Mouse (Mus musculus): Measurements from ENCODE around the gene Prkrip1.

Prkrip1 gene

DNA sequence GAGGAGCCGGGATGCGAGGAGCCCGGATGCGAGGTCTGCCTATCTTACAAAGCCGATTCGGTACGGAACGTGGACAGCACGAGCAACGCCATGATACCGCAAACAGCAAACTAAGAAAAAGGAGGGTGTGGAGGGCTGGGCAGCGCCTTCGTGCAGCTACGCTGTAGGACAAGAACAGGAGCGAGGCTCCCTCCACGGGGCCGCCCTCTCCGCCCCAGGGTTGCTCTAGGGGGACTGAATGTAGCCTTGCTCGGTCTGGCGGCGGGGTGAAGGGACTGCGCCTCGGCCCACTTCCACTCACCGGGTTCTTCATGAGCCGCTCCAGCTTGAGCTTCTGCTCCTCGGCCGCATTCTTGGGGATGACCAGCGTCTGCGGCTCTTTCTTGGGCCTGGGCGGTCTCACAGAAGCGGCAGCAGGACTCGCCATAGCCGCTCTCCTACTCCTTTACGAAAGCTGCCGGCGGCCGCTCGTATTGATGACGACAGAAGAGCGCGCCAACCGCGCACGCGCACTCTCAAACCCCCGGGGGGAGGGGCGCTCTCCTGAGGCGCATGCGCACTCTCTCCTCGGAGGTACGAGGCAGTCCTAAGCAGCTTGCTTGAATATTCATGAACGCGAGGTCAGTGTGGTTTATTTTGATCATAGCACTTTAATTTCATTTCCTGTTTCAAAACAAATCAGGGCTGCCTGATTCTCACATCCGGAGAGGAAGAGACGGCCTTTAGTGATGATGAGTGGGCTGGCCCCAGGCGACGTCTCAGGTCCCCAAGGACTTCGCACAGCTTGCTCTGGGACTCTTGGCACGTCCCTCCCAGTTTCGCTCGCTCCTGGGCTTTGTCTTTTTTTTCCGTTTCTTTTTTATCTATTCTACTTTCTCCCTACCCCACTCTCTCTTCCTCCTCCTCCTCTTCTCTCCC is at the start of gene Prkrip1:
Gene Prkrip1 (minus strand): TSS at position 490 of the 918 bp plus-strand sequence.
- peak; percentile 97 for DNase-seq (ENCODE audit: low read depth)

DNA sequence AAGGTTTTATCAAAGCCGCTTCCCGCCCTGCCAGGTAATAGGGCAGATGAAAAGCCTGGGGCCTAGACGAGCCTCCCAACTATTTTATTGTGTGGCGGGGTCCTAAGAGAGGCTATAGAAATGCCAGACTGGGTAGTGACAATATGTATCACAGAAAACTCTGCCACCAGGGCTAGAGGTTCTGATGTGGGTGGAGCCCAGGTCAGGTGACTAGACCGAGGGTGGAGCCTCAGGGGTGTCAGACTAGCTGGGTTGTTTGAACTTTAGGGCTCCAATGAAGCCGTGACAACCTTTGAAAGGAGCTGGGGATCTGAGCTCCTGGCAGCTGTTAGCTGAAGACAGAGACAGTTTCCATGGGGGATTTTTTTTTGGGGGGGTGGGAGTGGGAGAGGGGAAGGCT is 49.7 kb upstream of the Prkrip1 start:
- DNase-seq (ENCODE audit: low read depth) = no peak

DNA sequence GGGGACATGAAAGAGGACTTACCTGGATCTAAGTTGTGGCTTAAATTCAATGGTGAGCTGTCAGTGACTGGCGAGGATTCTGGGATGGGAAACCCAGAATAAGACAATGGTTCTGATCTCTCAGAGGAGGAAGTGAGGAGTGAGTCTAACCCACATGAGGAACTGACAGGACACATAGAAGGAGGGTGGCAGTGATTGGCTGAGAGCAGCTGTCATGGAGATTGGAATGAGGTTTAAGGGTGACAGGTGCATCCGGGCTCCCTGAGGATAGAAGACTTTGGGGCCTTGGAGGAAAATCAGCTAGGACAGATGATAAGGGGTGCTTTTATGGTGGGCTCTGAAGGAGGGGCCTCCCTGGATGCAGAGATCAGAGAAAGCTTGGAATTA is 47.7 kb upstream of the Prkrip1 start, which contains the start of gene Sh2b2:
Gene Sh2b2 (minus strand): TSS at position 105 of the 387 bp plus-strand sequence.
- no peak for DNase-seq (ENCODE audit: low read depth)

DNA sequence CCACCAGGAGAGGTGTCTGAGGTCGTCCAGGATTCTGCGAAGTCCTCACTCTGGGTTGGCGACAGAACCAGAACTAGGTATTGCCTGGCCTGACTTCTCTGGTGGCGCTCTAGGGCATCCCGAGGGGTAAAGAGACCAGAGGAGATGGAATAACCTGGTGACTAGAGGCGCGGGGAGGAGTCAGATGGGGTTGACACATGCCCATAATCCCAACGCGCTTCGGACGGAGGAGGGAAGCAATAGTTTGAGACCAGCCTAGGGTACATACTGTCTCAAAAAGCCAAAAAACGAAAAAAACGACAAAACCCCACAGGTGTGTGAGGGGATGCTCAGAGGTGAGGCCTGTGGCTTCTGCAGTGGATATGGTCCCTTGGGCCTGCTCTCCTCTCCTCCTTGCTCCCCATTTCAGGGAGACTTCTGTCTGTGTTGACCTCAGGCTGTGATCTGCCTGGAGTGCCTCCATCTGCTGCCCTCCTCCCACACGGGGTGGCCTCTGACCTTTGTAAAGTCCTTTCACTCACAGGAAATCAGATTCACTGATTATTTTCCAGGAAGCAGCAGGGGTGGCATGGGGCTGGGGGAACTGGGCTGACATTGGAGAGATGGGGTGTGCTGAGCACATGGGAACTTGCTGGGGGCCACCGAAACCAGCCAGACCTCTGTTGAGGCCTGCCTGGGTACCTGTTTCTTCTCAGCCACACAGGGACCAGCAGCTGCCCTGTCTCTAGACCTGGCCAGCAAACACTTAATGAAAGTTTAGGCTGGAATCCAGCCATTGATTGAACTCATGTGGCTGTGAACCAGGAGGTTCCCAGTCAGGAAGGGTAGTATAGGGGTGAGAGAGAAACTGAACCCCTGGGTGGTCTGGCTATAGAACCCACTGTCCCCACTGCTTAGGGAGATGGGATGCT is 47.0 kb upstream of the Prkrip1 start:
- no peak for DNase-seq (ENCODE audit: low read depth)

DNA sequence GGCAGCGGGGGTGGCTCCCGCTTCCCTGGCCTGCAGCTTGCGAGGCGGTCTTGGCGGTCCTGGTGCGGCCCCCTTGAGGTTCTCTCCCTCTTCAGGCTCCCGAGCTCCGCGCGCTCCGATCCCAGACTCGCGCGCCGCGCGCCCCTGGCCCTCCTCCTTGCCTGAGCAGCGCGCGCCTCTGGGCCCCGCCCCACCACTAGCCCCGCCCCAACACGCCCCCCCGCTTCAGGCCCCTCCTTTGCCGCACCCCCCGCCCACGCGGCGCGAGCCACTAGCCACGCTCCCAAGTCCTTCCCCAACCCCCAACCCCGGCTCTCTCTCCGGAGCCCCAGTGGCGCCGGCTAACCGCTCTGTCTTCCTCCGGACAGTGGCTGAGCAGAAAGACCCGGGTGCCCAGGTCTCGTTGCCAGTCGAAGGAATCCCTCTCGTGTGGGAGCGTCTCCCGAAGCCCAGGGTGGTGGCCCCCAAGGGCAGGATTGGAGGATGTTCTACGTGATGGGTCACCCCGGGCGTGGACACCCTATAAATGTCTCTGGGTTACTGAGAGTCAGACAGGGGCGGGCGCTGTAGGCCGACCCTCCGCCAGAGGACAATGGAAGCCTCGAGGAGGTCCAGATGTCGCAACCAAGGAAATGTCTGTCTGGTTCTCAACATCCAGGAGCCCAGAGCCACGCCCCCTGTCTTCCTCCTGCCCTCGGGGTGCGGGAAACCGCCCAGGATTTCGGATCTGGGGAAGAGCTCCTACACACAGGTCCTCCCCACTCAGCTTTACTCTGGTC is 46.2 kb upstream of the Prkrip1 start:
- DNase-seq (ENCODE audit: low read depth) = no peak

DNA sequence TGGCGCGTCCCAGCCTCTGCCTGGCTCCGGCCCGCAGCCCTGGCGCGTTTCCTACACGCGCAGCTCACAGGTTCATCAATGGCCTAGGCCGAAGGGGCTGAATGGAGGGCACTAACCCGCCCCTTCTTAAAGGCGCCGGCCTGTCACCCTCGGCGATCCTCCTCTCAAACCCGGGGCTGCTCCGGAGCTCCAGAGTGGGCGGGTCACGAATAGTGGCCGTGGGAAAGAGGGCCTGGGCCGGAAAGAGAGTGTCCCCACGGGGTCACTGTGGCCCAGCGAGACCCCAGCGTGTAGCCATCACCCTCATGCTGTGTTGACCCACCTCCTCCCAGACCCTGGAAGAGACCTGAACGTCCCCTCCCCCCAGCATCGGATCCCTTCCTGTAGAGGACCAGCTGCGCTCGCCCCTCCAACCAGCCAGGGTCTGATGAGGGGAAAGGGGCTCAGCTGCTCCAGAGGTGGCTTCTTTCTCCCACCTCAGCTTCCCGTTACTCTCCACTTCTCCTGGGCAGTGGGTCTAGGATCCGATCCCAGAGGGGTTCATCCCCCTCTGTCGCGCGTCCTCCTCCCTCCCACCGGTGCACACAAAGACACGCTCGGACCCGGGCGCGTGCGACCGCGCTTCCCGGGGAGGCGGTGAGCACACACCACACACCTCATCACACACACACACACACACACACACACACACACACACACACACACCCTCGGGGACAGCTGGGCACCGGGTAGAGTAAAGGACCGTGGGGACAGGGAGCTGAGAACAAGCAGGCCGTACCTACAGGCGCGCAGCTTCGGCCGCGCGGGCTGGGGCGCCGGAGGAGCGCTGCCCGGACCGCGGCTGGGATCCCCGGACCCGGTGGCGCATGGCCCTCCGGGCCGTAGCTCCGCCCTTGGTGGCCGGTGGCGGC is 45.3 kb upstream of the Prkrip1 start:
- DNase-seq (ENCODE audit: low read depth) = no peak

DNA sequence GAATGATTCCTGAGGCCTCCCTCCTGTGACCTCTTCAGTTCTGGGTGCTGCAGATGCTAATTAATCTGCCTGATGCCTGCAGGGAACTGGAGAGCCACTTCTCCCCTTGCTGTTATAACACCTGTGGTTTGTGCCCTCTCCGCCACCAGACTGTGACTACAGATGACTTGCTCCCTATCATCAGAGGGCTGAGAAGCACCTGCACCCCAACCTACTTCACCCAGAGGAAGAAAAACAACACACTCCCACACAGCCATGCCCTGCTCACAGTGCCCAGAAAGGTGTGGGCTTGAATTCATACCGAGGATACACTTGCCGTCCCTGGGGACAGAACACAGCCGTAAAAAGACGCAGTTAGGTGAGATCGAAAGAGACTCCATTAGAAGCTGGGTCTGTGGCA is 42.4 kb upstream of the Prkrip1 start:
- no peak for DNase-seq (ENCODE audit: low read depth)

DNA sequence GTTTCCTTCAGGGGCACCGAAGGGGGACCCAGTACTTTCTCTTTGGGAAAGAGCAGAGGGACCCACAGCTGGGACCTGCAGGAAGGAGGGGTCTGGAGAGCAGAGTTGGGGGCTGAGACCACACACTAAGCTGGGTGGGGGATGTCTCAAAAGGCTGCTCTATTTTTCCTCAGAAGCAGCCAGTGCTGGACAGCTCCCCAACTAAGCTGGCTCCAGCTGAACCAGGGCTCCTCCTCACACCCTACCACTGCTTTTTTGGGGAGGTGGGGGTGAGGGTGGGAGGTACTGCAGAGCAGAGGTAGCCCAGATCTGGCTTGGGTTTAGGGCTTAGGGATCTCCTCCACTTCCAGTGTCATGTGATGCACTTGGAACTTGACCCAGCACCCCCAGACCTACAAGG is 41.6 kb upstream of the Prkrip1 start:
- DNase-seq (ENCODE audit: low read depth) = peak; percentile 18

DNA sequence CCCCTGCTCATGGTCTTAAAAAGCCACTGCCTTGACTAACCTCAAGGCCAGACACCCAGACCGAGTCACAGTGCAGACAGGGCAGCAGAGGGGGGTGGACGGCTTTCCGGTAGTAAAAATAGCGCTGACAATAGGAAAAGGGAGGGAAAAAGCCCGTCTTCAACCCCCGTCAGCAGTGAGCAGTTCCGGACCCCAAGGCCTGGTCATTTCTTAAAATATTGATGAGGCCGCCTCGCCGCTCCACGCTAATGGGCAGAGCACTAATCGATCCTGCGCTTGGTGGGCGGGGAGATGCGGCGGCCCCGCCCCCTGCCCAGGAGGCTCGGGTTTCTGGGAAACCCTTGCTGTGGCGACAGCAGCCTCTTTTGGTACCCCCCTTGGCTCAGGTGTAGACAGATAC is 38.8 kb upstream of the Prkrip1 start:
- no peak for DNase-seq (ENCODE audit: low read depth)

DNA sequence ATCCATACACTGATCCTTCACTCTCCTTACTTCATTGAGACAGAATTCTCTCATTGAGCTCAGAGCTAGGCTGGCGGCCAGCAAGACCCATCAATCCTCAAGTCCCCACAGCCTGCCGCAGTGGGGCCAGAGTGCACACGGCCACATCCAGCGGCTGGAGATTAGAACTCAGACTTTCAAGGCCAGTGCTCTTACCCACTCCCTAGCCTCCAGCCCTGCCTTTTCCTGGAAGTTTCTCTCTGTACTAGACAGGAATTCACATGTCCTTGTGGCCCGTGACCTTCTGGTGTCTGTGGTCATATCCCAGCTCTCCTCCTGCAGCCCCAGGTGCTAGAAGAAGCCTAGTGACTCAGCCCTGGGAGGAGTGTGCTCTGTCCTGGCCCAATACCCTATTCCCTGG is 37.8 kb upstream of the Prkrip1 start:
- no peak for DNase-seq (ENCODE audit: low read depth)

DNA sequence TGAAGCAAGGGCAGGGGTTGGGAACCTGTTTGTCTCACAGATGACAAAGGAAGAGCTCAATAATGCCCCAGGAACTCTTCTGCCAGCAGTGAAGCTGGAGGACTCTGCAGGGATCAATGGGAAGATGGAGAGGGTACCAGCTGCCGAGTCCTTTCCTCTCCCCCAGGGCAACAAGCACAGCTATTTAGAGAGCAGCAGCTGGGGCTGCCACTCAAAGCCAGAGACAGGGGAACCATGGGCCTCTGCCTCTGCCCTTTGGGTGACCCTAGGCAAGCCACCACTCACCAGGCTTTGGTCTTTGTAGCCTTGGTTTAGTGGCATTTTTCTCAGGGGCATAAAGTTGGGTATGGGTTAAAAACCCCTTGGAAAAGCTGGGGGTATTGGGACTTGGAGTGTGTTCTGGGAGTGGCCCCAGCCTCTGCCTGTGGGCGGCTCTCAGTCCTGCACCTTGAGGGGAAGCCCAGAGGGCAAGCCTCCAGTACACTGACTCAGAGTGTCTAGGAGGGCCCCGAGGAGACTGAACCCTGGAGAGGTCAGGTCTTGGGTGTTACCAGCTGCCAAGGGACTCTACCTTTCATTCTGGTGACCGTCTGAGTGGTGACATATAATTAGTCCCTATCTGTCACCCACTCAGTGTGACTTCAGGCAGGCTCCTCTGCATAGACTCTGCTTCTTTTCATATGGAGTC is 31.7 kb upstream of the Prkrip1 start:
- DNase-seq (ENCODE audit: low read depth) = no peak

DNA sequence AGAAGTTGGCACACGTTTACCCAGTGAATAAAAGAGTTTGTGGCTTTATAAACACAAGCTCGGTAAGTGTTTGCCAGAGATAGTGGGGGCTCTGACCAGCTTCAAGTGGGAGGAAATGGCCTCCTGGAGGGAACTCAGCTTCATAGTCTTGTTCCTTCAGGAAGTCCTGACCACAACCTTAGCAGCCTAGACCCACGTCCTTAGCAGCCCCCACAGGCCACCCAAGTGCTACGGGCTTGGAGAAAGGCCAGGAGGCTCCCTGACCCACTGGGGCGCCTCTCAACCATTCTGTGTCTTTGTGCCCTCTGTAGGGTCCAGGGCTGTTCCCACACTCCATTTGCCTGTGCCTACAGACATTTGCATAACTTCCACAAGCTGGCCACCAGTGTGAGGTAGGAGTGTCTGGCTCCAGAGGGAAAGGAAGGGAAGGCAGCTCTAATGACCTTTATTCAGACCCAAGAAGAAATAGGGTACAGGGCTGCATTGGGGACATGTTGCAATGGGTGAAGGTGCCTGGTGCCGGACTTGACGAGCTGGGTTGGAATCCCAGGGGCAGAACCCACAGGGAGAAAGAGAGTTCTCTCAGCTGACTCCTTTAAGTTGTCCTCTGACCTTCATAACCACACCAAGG is 27.6 kb upstream of the Prkrip1 start:
- DNase-seq (ENCODE audit: low read depth) = peak; percentile 75

DNA sequence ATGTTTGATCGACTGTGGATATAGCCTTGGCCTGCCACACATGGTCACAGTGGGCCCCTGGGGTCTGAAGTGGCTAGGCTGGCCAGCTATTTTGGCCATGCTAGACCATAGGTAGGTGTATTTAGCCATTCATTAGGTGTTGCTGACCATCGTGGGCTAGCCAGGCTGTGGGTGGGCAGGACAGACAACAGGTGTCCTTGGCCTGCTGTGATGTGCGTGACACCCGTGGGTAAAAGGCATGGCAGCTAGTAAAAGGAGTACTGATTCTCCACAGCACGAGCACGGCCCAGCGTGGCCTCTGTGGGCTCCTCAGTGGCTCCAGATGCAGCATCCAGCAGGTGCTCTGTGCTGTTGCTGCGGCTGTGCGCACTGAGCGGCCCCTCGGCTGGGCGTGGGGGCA is 19.8 kb upstream of the Prkrip1 start:
- no peak for DNase-seq (ENCODE audit: low read depth)

DNA sequence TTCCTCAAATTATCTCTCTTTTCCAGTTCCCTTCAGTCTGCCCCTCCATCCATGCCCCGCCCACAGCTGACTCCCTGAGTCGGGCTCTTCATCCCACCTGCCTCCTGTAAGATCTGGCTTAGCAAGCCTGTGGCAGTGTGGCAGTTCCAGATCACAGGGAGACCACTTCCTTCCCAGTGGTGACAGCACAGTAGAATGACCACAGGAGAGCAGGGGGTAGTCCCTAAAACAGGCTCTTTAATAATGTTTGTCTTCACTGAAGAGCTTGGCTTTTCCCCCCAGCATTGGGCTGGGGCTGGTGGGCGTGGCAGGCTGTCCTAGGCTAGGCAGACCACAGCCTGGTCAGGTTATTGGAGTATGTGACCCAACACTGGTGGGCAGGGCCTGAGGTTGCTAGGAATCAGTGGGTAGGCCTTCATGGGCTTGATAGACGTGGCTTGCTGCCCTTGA is 19.2 kb upstream of the Prkrip1 start:
- DNase-seq (ENCODE audit: low read depth) = peak; percentile 90

DNA sequence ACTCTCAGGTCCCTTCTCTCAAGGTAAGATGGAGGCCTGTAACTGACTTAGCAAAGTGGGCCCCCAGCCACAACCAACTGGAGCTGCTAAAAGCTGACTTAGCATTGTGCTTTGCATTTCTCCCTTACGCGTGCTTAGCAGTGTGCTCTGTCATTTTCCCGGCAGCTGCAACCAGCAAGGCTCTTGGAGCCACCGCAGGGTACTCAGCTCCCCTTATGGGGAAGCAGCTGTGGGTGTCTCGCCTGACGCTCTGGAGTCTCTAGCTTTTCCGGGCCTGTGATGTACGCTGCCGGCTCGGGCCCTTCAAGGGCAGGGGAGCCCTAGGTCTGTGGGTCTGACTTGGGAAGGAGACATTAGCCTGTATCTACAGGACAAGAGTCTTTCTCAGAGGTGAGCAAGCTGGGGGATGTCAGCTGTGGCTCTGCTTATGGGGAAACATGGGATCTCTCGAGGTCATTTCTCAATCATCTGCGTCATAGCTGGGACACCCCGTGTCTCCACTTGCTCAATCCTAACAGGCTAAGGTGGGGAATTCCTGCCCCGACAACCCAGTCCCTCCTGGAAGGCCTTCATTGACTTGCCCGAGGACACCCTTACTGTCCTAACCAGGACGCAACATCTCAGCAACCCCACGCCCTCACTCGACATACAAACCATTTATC is 18.4 kb upstream of the Prkrip1 start:
- DNase-seq (ENCODE audit: low read depth) = peak; percentile 56

DNA sequence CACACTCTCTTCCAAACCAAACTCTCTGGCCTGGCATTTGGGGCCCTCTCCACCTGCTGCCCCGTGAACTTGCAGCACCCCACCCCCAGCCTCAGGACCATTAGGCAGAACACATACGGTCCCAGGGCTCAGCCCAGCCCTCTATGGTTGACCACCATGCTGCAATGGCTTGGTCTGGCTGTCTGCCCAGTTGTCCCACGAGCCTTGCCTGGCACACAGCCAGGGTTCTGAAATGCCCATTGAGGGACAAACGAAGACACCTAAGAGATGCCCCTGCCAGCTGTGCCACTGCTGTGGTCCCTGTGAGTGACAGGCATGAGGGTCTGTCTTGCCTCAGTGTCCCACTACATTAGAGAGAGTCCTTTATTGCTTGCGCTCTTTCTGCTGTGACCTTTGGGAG is 17.2 kb upstream of the Prkrip1 start:
- peak; percentile 89 for DNase-seq (ENCODE audit: low read depth)

DNA sequence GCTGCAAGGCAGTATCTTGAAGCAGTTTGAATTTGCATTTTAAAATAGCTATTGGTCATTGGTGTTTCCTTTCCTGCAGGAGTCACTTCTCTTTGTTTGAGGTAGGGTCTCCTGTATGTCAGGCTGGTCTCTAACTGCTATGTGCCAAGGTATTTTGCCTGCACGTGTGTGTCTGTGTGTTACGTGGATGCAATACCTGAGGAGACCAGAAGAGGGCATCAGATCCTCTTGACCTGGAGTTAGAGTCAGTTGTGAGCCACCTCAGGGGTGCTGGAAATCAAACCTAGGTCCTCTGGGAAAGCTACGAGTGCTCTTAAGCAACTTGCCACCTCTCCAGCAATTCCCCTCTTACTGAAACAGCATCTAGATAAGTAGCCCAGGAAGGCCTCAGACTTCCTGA is 16.4 kb upstream of the Prkrip1 start:
- DNase-seq (ENCODE audit: low read depth) = peak; percentile 52

DNA sequence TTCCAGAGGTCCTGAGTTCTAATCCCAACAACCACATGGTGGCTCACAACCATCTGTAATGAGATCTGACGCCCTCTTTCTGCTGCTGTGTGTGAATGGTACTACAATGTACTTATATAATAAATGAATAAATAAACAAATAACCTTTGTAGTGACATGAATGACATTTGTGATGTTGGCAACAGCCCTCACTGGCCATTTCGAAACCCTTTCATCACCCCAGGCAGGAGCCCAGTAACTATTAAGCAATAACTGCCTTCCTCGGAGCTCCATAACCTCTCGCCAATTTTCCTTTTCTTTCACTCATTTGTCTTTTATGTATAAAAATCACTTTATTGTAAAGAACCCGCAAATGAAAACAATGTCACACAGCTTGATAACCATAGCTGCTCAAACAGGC is 15.0 kb upstream of the Prkrip1 start:
- peak; percentile 74 for DNase-seq (ENCODE audit: low read depth)

DNA sequence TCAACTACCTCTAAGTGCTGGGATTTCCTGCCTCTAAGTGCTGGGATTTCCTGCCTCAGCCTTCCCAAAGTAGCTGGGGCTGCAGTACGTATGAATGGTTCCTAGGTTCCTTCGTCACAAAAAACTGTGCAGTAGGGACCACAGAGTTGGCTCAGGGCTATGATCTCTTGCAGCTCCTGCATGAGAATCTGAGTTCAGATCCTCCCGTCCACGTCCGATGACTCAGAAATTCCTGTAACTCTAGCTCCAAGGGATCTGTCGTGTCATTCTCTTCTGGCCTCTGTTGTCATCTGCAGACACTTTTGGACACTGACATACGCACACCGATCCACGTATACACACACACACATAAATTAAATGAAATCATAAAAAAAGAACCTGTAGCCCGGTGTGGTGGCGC is 14.0 kb upstream of the Prkrip1 start:
- peak; percentile 79 for DNase-seq (ENCODE audit: low read depth)
